Mouse (Mus musculus): Measurements from ENCODE around the gene Xxylt1.

- TF ChIP-seq CTCF (IDR thresholded peaks at IDR 0.05; ENCODE audit: borderline replicate concordance, extremely low read depth, insufficient read depth, insufficient read length) (no peak), POLR2A (IDR thresholded peaks at IDR 0.05; ENCODE audit: borderline replicate concordance, extremely low read depth, insufficient read depth, insufficient read length, poor library complexity, severe bottlenecking) (no peak)
Measured at GRCm38 (mm10) chr16:31007582-31007981, 73.7 kb downstream of the Xxylt1 start.
